Mouse (Mus musculus) hindbrain, embryonic 14.5 days (tissue): ENCODE measurements at regions not wholly inside any gene's neighbourhood (a gene's known extent, or its start where the extent isn't known, plus 50 kb on each side); places are given as distances from the start of the nearest gene placed in this dataset.

ENCODE experiments used
- ATAC-seq: fragments of 200-750 bp; cut with Nextera tagmentation; 2 replicates; pipeline ENCODE4 v1.8.0; 2017; ENCODE audit warnings: moderate number of reproducible peaks, mild to moderate bottlenecking, moderate TSS enrichment, moderate library complexity; ENCODE audit not compliant: low FRiP score
- DNase-seq: peaks from one replicate; pipeline ENCODE4 v3.0.0-alpha.2; 2015; ENCODE audit warnings: low spot score
- H3K27ac ChIP-seq: fragments of 300-500 bp; sonication (generic); 2 replicates; pipeline ENCODE4 v1.5.1; 2014; ENCODE audit warnings: mild to moderate bottlenecking, moderate library complexity
- H3K27me3 ChIP-seq: fragments of 300-500 bp; sonication (generic); 2 replicates; pipeline ENCODE4 v1.6.1; 2014; ENCODE audit warnings: mild to moderate bottlenecking, low read length, mixed read lengths; ENCODE audit not compliant: control insufficient read depth, insufficient read depth
- H3K36me3 ChIP-seq: fragments of 300-500 bp; sonication (generic); replicated peaks from 2 replicates; pipeline ENCODE4 v1.6.1; 2014; ENCODE audit not compliant: control insufficient read depth, insufficient read depth
- H3K4me1 ChIP-seq: fragments of 300-500 bp; sonication (generic); replicated peaks from 2 replicates; pipeline ENCODE4 v1.6.1; 2014; ENCODE audit warnings: antibody characterized with exemption, low read length, mixed read lengths; ENCODE audit not compliant: control insufficient read depth, insufficient read depth
- H3K4me2 ChIP-seq: fragments of 300-500 bp; sonication (generic); replicated peaks from 2 replicates; pipeline ENCODE4 v1.6.1; 2014; ENCODE audit warnings: mild to moderate bottlenecking, moderate library complexity
- H3K4me3 ChIP-seq: fragments of 300-500 bp; sonication (generic); replicated peaks from 2 replicates; pipeline ENCODE4 v1.5.1; 2014; ENCODE audit warnings: mild to moderate bottlenecking, low read length
- H3K9ac ChIP-seq: fragments of 300-500 bp; sonication (generic); 2 replicates; pipeline ENCODE4 v1.6.1; 2014
- H3K9me3 ChIP-seq: fragments of 300-500 bp; sonication (generic); 2 replicates; pipeline ENCODE4 v1.6.1; 2016; ENCODE audit warnings: low read length; ENCODE audit not compliant: control insufficient read depth
- WGBS: fragments of 180-500 bp; shearing (Covaris S2); extraction: QIAGEN DNeasy Blood & Tissue Kit; methylation state at CpG from one replicate; pipeline ENCODE4 v1.1.7; 2014; 5-methylcytosine and 5-hydroxymethylcytosine counted together

- ATAC-seq (no peak), DNase-seq (no peak)
- H3K9ac ChIP-seq, result no peak overlapping the region
- 91% methylated on average over 3 of the region's 3 CpGs for WGBS
- no peak overlapping the region for H3K27ac ChIP-seq
- H3K4me3 ChIP-seq, result no peak overlapping the region
- H3K4me2 ChIP-seq, result no peak overlapping the region
- H3K36me3 ChIP-seq, result no peaks in the 10 kb centered on the region
- H3K4me1 ChIP-seq, result no peaks in the 10 kb centered on the region
- no peaks in the 10 kb centered on the region for H3K27me3 ChIP-seq
- no peaks in the 10 kb centered on the region for H3K9me3 ChIP-seq
These were observed 128.2 kb upstream of the Cep162 start for GRCm38 (mm10) chr9:87383513-87383912.

- Histone ChIP-seq H3K9me3 (no peaks in the 10 kb centered on the region), H3K27me3 (no peaks in the 10 kb centered on the region), H3K4me1 (no peaks in the 10 kb centered on the region), H3K4me3 (no peak overlapping the region), H3K9ac (no peak overlapping the region), H3K36me3 (no peaks in the 10 kb centered on the region), H3K27ac (no peak overlapping the region), H3K4me2 (no peak overlapping the region)
- no peak for ATAC-seq
- whole genome bisulfite sequencing, result 88% methylated on average over 7 of the region's 7 CpGs
- DNase-seq, result no peak
These were observed 122.6 kb upstream of the Cep162 start for GRCm38 (mm10) chr9:87377921-87378320.

- no peaks in the 10 kb centered on the region for H3K36me3 ChIP-seq
- ATAC-seq, result no peak
- WGBS, result 77% methylated on average over 10 of the region's 10 CpGs
These were observed 121.5 kb upstream of the Cep162 start for GRCm38 (mm10) chr9:87376731-87377310.

GRCm38 (mm10) chr9:87372251-87372905 is 117.0 kb upstream of the Cep162 start:
- ATAC-seq, result no peak
- no peak overlapping the region for H3K4me2 ChIP-seq
- WGBS, result 68% methylated on average over 4 of the region's 4 CpGs

More at GRCm38 (mm10) chr9:87376731-87377310, 121.5 kb upstream of the Cep162 start:
- no peak overlapping the region for H3K27ac ChIP-seq
- no peak for DNase-seq
- H3K9me3 ChIP-seq, result no peaks in the 10 kb centered on the region
- no peak overlapping the region for H3K4me3 ChIP-seq
- no peaks in the 10 kb centered on the region for H3K27me3 ChIP-seq
- no peak overlapping the region for H3K9ac ChIP-seq
- no peak overlapping the region for H3K4me2 ChIP-seq
- H3K4me1 ChIP-seq, result no peaks in the 10 kb centered on the region

GRCm38 (mm10) chr9:87369059-87369458 is 113.7 kb upstream of the Cep162 start:
- 72% methylated on average over 4 of the region's 4 CpGs for WGBS
- Histone ChIP-seq H3K27me3 (no peaks in the 10 kb centered on the region), H3K4me1 (no peaks in the 10 kb centered on the region), H3K9ac (no peak overlapping the region), H3K4me3 (no peak overlapping the region), H3K4me2 (no peak overlapping the region), H3K27ac (no peak overlapping the region), H3K9me3 (no peaks in the 10 kb centered on the region), H3K36me3 (no peaks in the 10 kb centered on the region)
- DNase-seq (no peak), ATAC-seq (no peak)

More at GRCm38 (mm10) chr9:87372251-87372905, 117.0 kb upstream of the Cep162 start:
- Histone ChIP-seq H3K9me3 (no peaks in the 10 kb centered on the region), H3K4me3 (no peak overlapping the region), H3K9ac (no peak overlapping the region), H3K27me3 (no peaks in the 10 kb centered on the region), H3K4me1 (no peaks in the 10 kb centered on the region), H3K36me3 (no peaks in the 10 kb centered on the region), H3K27ac (no peak overlapping the region)
- no peak for DNase-seq

GRCm38 (mm10) chr9:87347008-87347407 is 91.7 kb upstream of the Cep162 start:
- ATAC-seq (no peak), DNase-seq (no peak)
- Histone ChIP-seq H3K4me3 (no peak overlapping the region), H3K27ac (no peak overlapping the region), H3K4me1 (no peaks in the 10 kb centered on the region), H3K9me3 (no peaks in the 10 kb centered on the region), H3K9ac (no peak overlapping the region), H3K27me3 (no peaks in the 10 kb centered on the region), H3K36me3 (no peaks in the 10 kb centered on the region), H3K4me2 (no peak overlapping the region)
- WGBS, result 50% methylated on average over 1 of the region's 1 CpGs

- H3K4me1 ChIP-seq, result no peaks in the 10 kb centered on the region
- ATAC-seq (peak; percentile 72; the same call in 1 of the 2 replicates), DNase-seq (no peak)
- H3K4me3 ChIP-seq, result no peak overlapping the region
- no peaks in the 10 kb centered on the region for H3K27me3 ChIP-seq
- no peak overlapping the region for H3K4me2 ChIP-seq
- 55% methylated on average over 3 of the region's 3 CpGs for WGBS
- H3K9me3 ChIP-seq, result no peaks in the 10 kb centered on the region
- H3K9ac ChIP-seq, result no peak overlapping the region
- H3K27ac ChIP-seq, result no peak overlapping the region
- H3K36me3 ChIP-seq, result no peaks in the 10 kb centered on the region
These were observed 91.0 kb upstream of the Cep162 start for GRCm38 (mm10) chr9:87346278-87346882.

GRCm38 (mm10) chr9:87341438-87341837 is 86.1 kb upstream of the Cep162 start:
- no peak for DNase-seq
- WGBS, result 85% methylated on average over 5 of the region's 5 CpGs

GRCm38 (mm10) chr9:87326374-87327295 is 71.3 kb upstream of the Cep162 start:
- DNase-seq, result no peak
- Histone ChIP-seq H3K4me3 (no peak overlapping the region), H3K9me3 (no peaks in the 10 kb centered on the region), H3K36me3 (no peaks in the 10 kb centered on the region), H3K27ac (no peak overlapping the region), H3K4me2 (no peak overlapping the region), H3K4me1 (no peaks in the 10 kb centered on the region), H3K9ac (no peak overlapping the region), H3K27me3 (no peaks in the 10 kb centered on the region)
- no peak for ATAC-seq
- 70% methylated on average over 6 of the region's 6 CpGs for WGBS

More at GRCm38 (mm10) chr9:87341438-87341837, 86.1 kb upstream of the Cep162 start:
- H3K27ac ChIP-seq, result no peak overlapping the region
- H3K9me3 ChIP-seq, result no peaks in the 10 kb centered on the region
- no peak overlapping the region for H3K4me3 ChIP-seq
- no peaks in the 10 kb centered on the region for H3K27me3 ChIP-seq
- H3K4me1 ChIP-seq, result no peaks in the 10 kb centered on the region
- ATAC-seq, result no peak
- no peaks in the 10 kb centered on the region for H3K36me3 ChIP-seq
- H3K4me2 ChIP-seq, result no peak overlapping the region
- no peak overlapping the region for H3K9ac ChIP-seq
